Mouse (Mus musculus) MEL (cell line): ENCODE results near the gene Rpl29. TPM values are rescaled to one million over a fixed set of nuclear protein-coding genes. Genes with fewer than 3 reads are reported as not detected.

ENCODE experiments used
- DNase-seq: peaks from one replicate; pipeline ENCODE4 v3.0.0; 2011; ENCODE audit warnings: low read depth, low spot score
- H3K27ac ChIP-seq: 2 replicates; pipeline ENCODE4 v1.5.1; 2012; ENCODE audit warnings: low read depth, mild to moderate bottlenecking, control low read depth, low read length, moderate library complexity; ENCODE audit not compliant: control insufficient read depth
- H3K27me3 ChIP-seq, 2 experiments: fragments of 150-350 bp in 1 of 2; sonication (generic) in 1 of 2; 2 replicates each; pipeline ENCODE4 v1.6.1; 2012; ENCODE audit warnings: low read length in 2 of 2, mild to moderate bottlenecking in 2 of 2, improper control_type of control experiment in 1 of 2, moderate library complexity in 1 of 2; ENCODE audit not compliant: insufficient read depth in 2 of 2, control insufficient read depth in 1 of 2
- H3K36me3 ChIP-seq, 2 experiments: 2 replicates each; pipeline ENCODE4 v1.6.1; 2012 to 2014; ENCODE audit warnings: low read length in 2 of 2, improper control_type of control experiment in 1 of 2, inconsistent platforms in 1 of 2, mild to moderate bottlenecking in 1 of 2; ENCODE audit not compliant: insufficient read depth in 2 of 2, control insufficient read depth in 1 of 2
- H3K4me1 ChIP-seq, 2 experiments: fragments of 150-350 bp in 1 of 2; sonication (generic) in 1 of 2; 2 replicates each; pipeline ENCODE4 v1.6.1; 2012; ENCODE audit warnings: low read length in 2 of 2, improper control_type of control experiment in 1 of 2, mild to moderate bottlenecking in 1 of 2; ENCODE audit not compliant: insufficient read depth in 2 of 2, control insufficient read depth in 1 of 2
- H3K4me3 ChIP-seq, 2 experiments: fragments of 150-350 bp in 1 of 2; sonication (generic) in 1 of 2; 2 replicates each; pipeline ENCODE4 v1.5.1; 2012; ENCODE audit warnings: low read depth in 2 of 2, low read length in 2 of 2, mild to moderate bottlenecking in 2 of 2, moderate library complexity in 2 of 2, control low read depth in 1 of 2, improper control_type of control experiment in 1 of 2; ENCODE audit not compliant: control insufficient read depth in 1 of 2, insufficient read depth in 1 of 2
- H3K79me2 ChIP-seq: 2 replicates; pipeline ENCODE4 v1.6.1; 2012; ENCODE audit warnings: mild to moderate bottlenecking, low read length, moderate library complexity; ENCODE audit not compliant: control insufficient read depth, poor library complexity, insufficient read depth
- H3K9ac ChIP-seq: 2 replicates; pipeline ENCODE4 v1.6.1; 2012; ENCODE audit warnings: low read depth, mild to moderate bottlenecking, control low read depth, low read length, moderate library complexity; ENCODE audit not compliant: control insufficient read depth, poor library complexity, severe bottlenecking
- H3K9me3 ChIP-seq: fragments of 150-350 bp; sonication (generic); replicated peaks from 2 replicates; pipeline ENCODE4 v1.6.1; 2012; ENCODE audit warnings: mild to moderate bottlenecking, low read length, improper control_type of control experiment, moderate library complexity; ENCODE audit not compliant: insufficient read depth
- BHLHE40 ChIP-seq: IDR thresholded peaks from 2 replicates; pipeline ENCODE4 v1.6.1; 2012; ENCODE audit warnings: low read depth, mild to moderate bottlenecking, inconsistent platforms, low read length, improper control_type of control experiment, borderline replicate concordance
- EP300 ChIP-seq, 2 experiments: IDR thresholded peaks; 2 replicates each; pipeline ENCODE4 v1.6.1; 2011; ENCODE audit warnings: improper control_type of control experiment in 2 of 2, low read length in 2 of 2, low read depth in 1 of 2, mild to moderate bottlenecking in 1 of 2
- JUND ChIP-seq: IDR thresholded peaks from 2 replicates; pipeline ENCODE4 v1.6.1; 2011; ENCODE audit warnings: low read depth, mild to moderate bottlenecking, improper control_type of control experiment, low read length
- MAFK ChIP-seq: IDR thresholded peaks from 2 replicates; pipeline ENCODE4 v1.6.1; 2011; ENCODE audit warnings: low read depth, mild to moderate bottlenecking, low read length, improper control_type of control experiment, borderline replicate concordance
- MYC ChIP-seq: IDR thresholded peaks from 2 replicates; pipeline ENCODE4 v1.6.1; 2011; ENCODE audit warnings: low read depth, mild to moderate bottlenecking, low read length, improper control_type of control experiment, moderate library complexity
- NRF1 ChIP-seq: IDR thresholded peaks from 2 replicates; pipeline ENCODE4 v1.6.1; 2014; ENCODE audit warnings: low read depth, mild to moderate bottlenecking, inconsistent platforms, low read length, improper control_type of control experiment, moderate library complexity; ENCODE audit not compliant: poor library complexity, insufficient read depth, severe bottlenecking
- POLR2A ChIP-seq, 2 experiments: IDR thresholded peaks; 2 replicates each; pipeline ENCODE4 v1.6.1; 2011 to 2012; ENCODE audit warnings: low read length in 2 of 2, mild to moderate bottlenecking in 2 of 2, control low read depth in 1 of 2, improper control_type of control experiment in 1 of 2, low read depth in 1 of 2, moderate library complexity in 1 of 2; ENCODE audit not compliant: control insufficient read depth in 1 of 2, insufficient read depth in 1 of 2, poor library complexity in 1 of 2
- POLR2AphosphoS2 ChIP-seq: IDR thresholded peaks from 2 replicates; pipeline ENCODE4 v1.6.1; 2011; ENCODE audit warnings: low read length, improper control_type of control experiment
- SIN3A ChIP-seq: IDR thresholded peaks from 2 replicates; pipeline ENCODE4 v1.6.1; 2012; ENCODE audit warnings: low read length, improper control_type of control experiment, inconsistent platforms
- SMC3 ChIP-seq: IDR thresholded peaks from 2 replicates; pipeline ENCODE4 v1.6.1; 2011; ENCODE audit warnings: low read depth, low read length, improper control_type of control experiment
- TAL1 ChIP-seq: IDR thresholded peaks from 2 replicates; pipeline ENCODE4 v1.6.1; 2012; ENCODE audit warnings: mild to moderate bottlenecking, inconsistent platforms, low read length, moderate library complexity, mixed read lengths
- TCF12 ChIP-seq: IDR thresholded peaks from 2 replicates; pipeline ENCODE4 v1.6.1; 2014; ENCODE audit warnings: low read depth, mild to moderate bottlenecking, inconsistent platforms, low read length, improper control_type of control experiment, moderate library complexity
- UBTF ChIP-seq: IDR thresholded peaks from 2 replicates; pipeline ENCODE4 v1.6.1; 2012; ENCODE audit warnings: low read depth, mild to moderate bottlenecking, inconsistent platforms, low read length, improper control_type of control experiment, moderate library complexity, borderline replicate concordance; ENCODE audit not compliant: insufficient read depth
- ZMIZ1 ChIP-seq: IDR thresholded peaks from 2 replicates; pipeline ENCODE4 v1.6.1; 2012; ENCODE audit warnings: low read depth, mild to moderate bottlenecking, inconsistent platforms, low read length, improper control_type of control experiment, moderate library complexity
- polyA plus RNA-seq, 2 experiments: library from polyadenylated mRNA; stranded (reverse) in 1 of 2; unstranded in 1 of 2; fragments of >175 nt in 1 of 2; fragments of >200 nt in 1 of 2; gene quantifications; 2 replicates each; pipeline versions ENCODE4 v1.2.1 to v1.2.4; 2012; ENCODE audit warnings: low replicate concordance in 2 of 2, low read depth in 1 of 2; ENCODE audit not compliant: insufficient read length in 2 of 2, insufficient read depth in 1 of 2, missing spikeins in 1 of 2
- total RNA-seq: library from RNA; depleted of rRNA; stranded (reverse); fragments of 300-350 nt; gene quantifications from 2 replicates; pipeline ENCODE4 v1.2.3, GENCODE M21; 2012

The Rpl29 gene
- total and polyA plus RNA-seq, 3 experiments: 60.8 to 761 TPM; not detected in 1

GRCm38 (mm10) chr9:106463122-106464063 lies 34.1 kb downstream of the Rpl29 start:
- Histone ChIP-seq H3K27me3 (no peaks in the 10 kb centered on the region), H3K27ac (no peak overlapping the region), H3K4me3 (no peak overlapping the region), H3K9me3 (no peaks in the 10 kb centered on the region), H3K36me3 (no peaks in the 10 kb centered on the region), H3K4me1 (no peaks in the 10 kb centered on the region), H3K9ac (no peak overlapping the region), H3K79me2 (no peaks in the 10 kb centered on the region)
- TF ChIP-seq MYC (no peak), SIN3A (no peak)
- no peak for DNase-seq

DNA sequence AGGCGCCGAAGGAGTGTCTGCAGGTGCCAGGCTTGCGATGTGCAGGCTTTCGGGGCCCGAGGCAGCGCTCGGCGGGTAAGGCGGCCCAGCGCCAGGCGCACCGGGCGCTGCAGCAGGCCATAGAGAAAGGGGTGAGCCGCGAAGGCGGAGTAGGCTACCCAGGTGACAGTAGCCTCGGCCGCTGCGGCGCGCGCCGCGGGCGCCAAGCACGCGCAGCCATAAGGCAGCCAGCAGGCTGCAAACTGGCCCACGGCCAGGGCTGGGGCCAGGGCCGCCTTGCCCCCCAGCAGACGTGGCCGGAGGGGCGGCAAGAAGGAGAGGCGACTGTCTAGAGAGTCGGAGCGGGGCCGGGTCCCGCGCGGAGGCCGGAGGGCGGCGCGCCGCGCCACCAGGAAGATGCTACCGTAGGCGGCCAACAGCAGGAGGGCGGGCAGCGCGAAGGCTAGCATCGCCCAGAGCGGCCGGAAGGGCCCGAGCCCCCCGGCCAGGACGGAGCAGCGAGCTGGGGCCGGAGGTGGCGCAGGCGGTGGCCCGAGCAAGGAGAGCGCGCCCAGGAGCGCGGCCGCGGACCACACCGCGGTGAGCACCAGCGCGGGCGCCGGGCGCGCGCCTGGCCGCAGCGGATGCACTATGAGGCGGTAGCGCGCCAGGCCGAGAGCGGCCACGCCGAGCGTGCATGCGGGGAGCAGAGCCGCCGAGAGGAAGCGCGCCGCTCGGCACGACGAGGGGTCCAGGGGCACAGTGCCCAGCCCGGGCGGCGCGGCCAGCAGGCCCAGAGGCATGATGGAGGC lies 35.7 kb downstream of the Rpl29 start:
- H3K79me2 ChIP-seq: no peaks in the 10 kb centered on the region
- DNase-seq: no peak
- no peaks in the 10 kb centered on the region; a peak in 1 of 4 replicates for H3K36me3 ChIP-seq
- H3K27me3 ChIP-seq: no peaks in the 10 kb centered on the region
- peaks cover 0 to 8% of the 10 kb centered on the region in 2 experiments; a peak in 2 of 4 replicates for H3K4me1 ChIP-seq
- H3K27ac ChIP-seq: no peak overlapping the region
- no peaks in the 10 kb centered on the region for H3K9me3 ChIP-seq
- H3K4me3 ChIP-seq: no peak overlapping the region
- no peak for TF ChIP-seq UBTF
- no peak for TF ChIP-seq BHLHE40
- no peak for TF ChIP-seq SMC3
- TF ChIP-seq NRF1: no peak
- no peak for TF ChIP-seq TAL1
- no peak for TF ChIP-seq JUND
- TF ChIP-seq POLR2A (IDR thresholded peaks at IDR 0.05; ENCODE audit: control insufficient read depth in 1 of 2, insufficient read depth in 1 of 2, low read depth in 1 of 2, low read length in 2 of 2, poor library complexity in 1 of 2): no peak
- no peak for TF ChIP-seq ZMIZ1
- TF ChIP-seq POLR2AphosphoS2: no peak
- no peak for TF ChIP-seq MAFK
- no peak for TF ChIP-seq TCF12
- TF ChIP-seq EP300 (IDR thresholded peaks at IDR 0.05; ENCODE audit: low read depth in 1 of 2, low read length in 2 of 2): no peak
- H3K9ac ChIP-seq: no peak overlapping the region
